9 mouse cellular contexts compared by ENCODE assay signal in the genomic region with DNA sequence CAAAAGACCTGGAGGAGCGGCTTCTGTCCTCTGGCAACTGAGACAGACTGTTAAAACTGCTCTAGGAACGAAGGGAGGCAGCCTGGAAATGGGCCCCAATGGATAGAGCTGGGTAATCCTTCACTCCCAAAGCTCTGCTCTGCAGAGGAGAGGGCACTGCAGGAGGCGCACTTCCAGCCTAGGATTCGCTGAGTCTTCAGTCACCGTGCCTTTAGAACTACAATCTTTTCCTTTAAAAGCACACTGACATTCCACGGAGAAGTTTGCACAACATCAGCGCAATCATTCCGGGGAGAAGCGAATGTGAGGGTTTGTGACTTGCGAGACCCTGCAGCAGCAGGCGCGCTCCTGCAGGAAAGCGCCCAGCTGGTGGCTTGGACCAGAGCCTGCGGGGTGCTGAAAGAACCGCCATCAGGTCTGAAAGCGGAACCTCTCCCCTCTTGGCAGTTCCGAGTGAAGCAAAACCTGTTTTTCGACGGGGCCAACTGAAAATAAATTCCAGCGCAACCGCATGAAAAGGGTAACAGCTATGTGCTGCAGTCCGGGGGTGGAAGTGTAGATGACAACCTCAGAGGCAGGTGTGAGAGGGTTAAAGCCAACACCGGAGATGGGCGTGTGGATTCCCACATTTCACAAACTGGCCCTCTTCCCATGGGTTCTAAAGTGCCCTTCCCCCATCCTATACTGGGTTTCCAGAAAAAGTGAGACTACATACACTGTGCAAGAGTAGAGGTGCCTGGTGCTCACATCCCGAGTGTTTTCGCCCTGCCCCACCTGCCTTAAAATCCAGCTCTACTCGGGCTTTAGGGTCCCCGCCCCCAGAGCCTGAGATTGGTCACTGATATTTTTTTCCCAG. TPM values are rescaled to one million over a fixed set of nuclear protein-coding genes. Genes with fewer than 3 reads are reported as not detected.
DNase-seq lines count a peak whose midpoint lies in the region; ATAC-seq lines count a peak whose summit lies in the region.
"Had no signal": no experiment of that assay in that cellular context is flagged by ENCODE, and none has a peak within 500 bp of the region (broad histone marks: within the 10 kb centered on the region; RNA-seq: fewer than 3 reads in every experiment).

No protein-coding gene starts in this region.

- peak overlapping the region; percentile 55 for H3K9ac ChIP-seq in intestine, embryonic 15.5 days
- H3K9ac ChIP-seq in limb, embryonic 11.5 days (ENCODE audit: low read length) = peak overlapping the region; percentile 12; the same call in 1 of the 2 replicates
- H3K9ac ChIP-seq in midbrain, embryonic 11.5 days (ENCODE audit: low read length) = peak overlapping the region; percentile 43

- no peak for ATAC-seq in intestine, embryonic 15.5 days
- no peak for ATAC-seq in limb, embryonic 11.5 days (ENCODE audit: insufficient number of reproducible peaks, low FRiP score, low TSS enrichment, low read depth)
- ATAC-seq in midbrain, embryonic 11.5 days (ENCODE audit: low FRiP score) = no peak

- H3K27me3 ChIP-seq in intestine, embryonic 15.5 days (replicated peaks) = no peaks in the 10 kb centered on the region
- H3K27me3 ChIP-seq in limb, embryonic 11.5 days (ENCODE audit: control insufficient read depth, insufficient read depth, low read length) = no peaks in the 10 kb centered on the region
- peaks cover 15% of the 10 kb centered on the region for H3K27me3 ChIP-seq in midbrain, embryonic 11.5 days (ENCODE audit: control insufficient read depth, insufficient read depth, low read length)

- H3K4me2 ChIP-seq in intestine, embryonic 15.5 days (replicated peaks) = peak overlapping the region; percentile 86
- H3K4me2 ChIP-seq in limb, embryonic 11.5 days (ENCODE audit: low read depth, severe bottlenecking) = peak overlapping the region; percentile 76
- peak overlapping the region; percentile 79 for H3K4me2 ChIP-seq in midbrain, embryonic 11.5 days

- H3K4me3 ChIP-seq in intestine, embryonic 15.5 days (replicated peaks) = peak overlapping the region; percentile 62
- peak overlapping the region; percentile 38 for H3K4me3 ChIP-seq in limb, embryonic 11.5 days (ENCODE audit: low read depth, low read length)
- H3K4me3 ChIP-seq in midbrain, embryonic 11.5 days (ENCODE audit: low read depth, low read length) = peak overlapping the region; percentile 44

- no peaks in the 10 kb centered on the region for H3K36me3 ChIP-seq in intestine, embryonic 15.5 days
- H3K36me3 ChIP-seq in limb, embryonic 11.5 days (ENCODE audit: control insufficient read depth, insufficient read depth, low read length) = no peaks in the 10 kb centered on the region
- no peaks in the 10 kb centered on the region for H3K36me3 ChIP-seq in midbrain, embryonic 11.5 days (ENCODE audit: control insufficient read depth, insufficient read depth, low read length)

- H3K9me3 ChIP-seq in intestine, embryonic 15.5 days = no peaks in the 10 kb centered on the region
- no peaks in the 10 kb centered on the region for H3K9me3 ChIP-seq in limb, embryonic 11.5 days (ENCODE audit: control insufficient read depth, low read length)
- H3K9me3 ChIP-seq in midbrain, embryonic 11.5 days (ENCODE audit: control insufficient read depth, low read length) = no peaks in the 10 kb centered on the region

- H3K27ac ChIP-seq in intestine, embryonic 15.5 days = peak overlapping the region; percentile 25
- H3K27ac ChIP-seq in limb, embryonic 11.5 days (replicated peaks; ENCODE audit: low read depth, low read length) = no peak overlapping the region
- no peak overlapping the region for H3K27ac ChIP-seq in midbrain, embryonic 11.5 days (ENCODE audit: low read depth, low read length)

- peaks cover 6% of the 10 kb centered on the region; the same call in 1 of the 2 replicates for H3K4me1 ChIP-seq in intestine, embryonic 15.5 days (replicated peaks)
- H3K4me1 ChIP-seq in limb, embryonic 11.5 days (ENCODE audit: control insufficient read depth, insufficient read depth, low read length) = no peaks in the 10 kb centered on the region; the same call in none of the 2 replicates
- peaks cover 13% of the 10 kb centered on the region for H3K4me1 ChIP-seq in midbrain, embryonic 11.5 days (ENCODE audit: control insufficient read depth, insufficient read depth, low read length)

- under 1% methylated on average over 28 of the region's 28 CpGs for WGBS in intestine, embryonic 15.5 days
- WGBS in limb, embryonic 11.5 days = under 1% methylated on average over 28 of the region's 28 CpGs
- 0% methylated on average over 28 of the region's 28 CpGs for WGBS in midbrain, embryonic 11.5 days

- peak; percentile 28 for DNase-seq in gastrocnemius, postnatal 14 days
- DNase-seq in gastrocnemius, adult 8-10 months (ENCODE audit: low spot score in 2 of 2) = no peak
- DNase-seq in cerebellum, adult 9-10 months = peak; percentile 52
- DNase-seq in frontal cortex, postnatal 10 days (ENCODE audit: low spot score in 2 of 2) = peak; percentile 33 to 60
- peak; percentile 46 for DNase-seq in limb, embryonic 11.5 days (ENCODE audit: low spot score)
- DNase-seq in midbrain, embryonic 11.5 days (ENCODE audit: low spot score, missing footprints) = peak; percentile 94
- peak; percentile 25 to 64 for DNase-seq in spleen, postnatal 4 days (ENCODE audit: low spot score in 2 of 2)

- intact Hi-C loops in gastrocnemius, postnatal 14 days (cut with DNase I; ENCODE audit: low total_unique reads) = no loop called here

RNA-seq across cellular contexts. Expression of gene Alcam, which starts 3.4 kb away (rescaled TPM):
- 1 to 10 TPM; 1.3 to 1.4 TPM for total RNA-seq in gastrocnemius, postnatal 14 days (2021)
- total RNA-seq in gastrocnemius, adult 8-10 months (2022) = 1 to 10 TPM in 1 of 4 experiments, under 1 TPM in 3; 0.27 to 1.6 (median 0.55) TPM
- polyA plus RNA-seq in intestine, embryonic 15.5 days (2015; fragmentation: Nextera tagmentation; extraction: Ambion mirVana) = 16.9 and 18.2 TPM in 2 replicates
- polyA plus RNA-seq in limb, embryonic 11.5 days (2014; fragmentation: Nextera tagmentation; extraction: Ambion mirVana) = 11.7 and 15.1 TPM in 2 replicates
- polyA plus RNA-seq in midbrain, embryonic 11.5 days (2014; fragmentation: Nextera tagmentation; extraction: Ambion mirVana) = 44.2 and 51.5 TPM in 2 replicates
- total RNA-seq: MEL had no signal

Comparison
In these comparisons a context has a peak if more than half of its experiments do, and no peak if none do; other contexts are left out.
1. DNase-seq: peak in gastrocnemius, postnatal 14 days (single experiment), cerebellum, adult 9-10 months (single experiment), frontal cortex, postnatal 10 days (2 of 2), limb, embryonic 11.5 days (single experiment), midbrain, embryonic 11.5 days (single experiment) and spleen, postnatal 4 days (2 of 2); none in gastrocnemius, adult 8-10 months (0 of 2).
2. Peak in every context shown above with its lines, with median percentiles within 50 percentile points of each other: H3K4me2 ChIP-seq, H3K4me3 ChIP-seq and H3K9ac ChIP-seq.